Mouse (Mus musculus) yolk sac, embryonic 10.5 days (tissue): ENCODE data around the gene Cpm.
"Not testable (repeated sequence)": the region's sequence is repeated elsewhere in the genome, so short reads cannot be mapped to it uniquely, and the experiment has no call there.

Experiments used
- DNase-seq: peaks from one replicate; pipeline ENCODE4 v3.0.0-alpha.2; 2017; ENCODE audit warnings: low spot score

The Cpm gene

GRCm38 (mm10) chr10:117690101-117690352, 60.7 kb downstream of the Cpm start:
- no peak for DNase-seq

- no peak for DNase-seq
Observed at GRCm38 (mm10) chr10:117690770-117691296, 61.5 kb downstream of the Cpm start.

- no peak for DNase-seq
Observed at GRCm38 (mm10) chr10:117691389-117691968, 62.2 kb downstream of the Cpm start.

- DNase-seq = no peak
Observed at GRCm38 (mm10) chr10:117692173-117692572, 62.9 kb downstream of the Cpm start.

GRCm38 (mm10) chr10:117692953-117693352, 63.7 kb downstream of the Cpm start:
- DNase-seq = no peak

- DNase-seq = no peak
Observed at GRCm38 (mm10) chr10:117694255-117694953, 65.1 kb downstream of the Cpm start.

- no peak for DNase-seq
Observed at GRCm38 (mm10) chr10:117695027-117695426, 65.7 kb downstream of the Cpm start.

- no peak for DNase-seq
Observed at GRCm38 (mm10) chr10:117695605-117696004, 66.3 kb downstream of the Cpm start.

GRCm38 (mm10) chr10:117696021-117696826, 66.9 kb downstream of the Cpm start:
- no peak for DNase-seq

- no peak for DNase-seq
Observed at GRCm38 (mm10) chr10:117696827-117697560, 67.7 kb downstream of the Cpm start.

GRCm38 (mm10) chr10:117697561-117698115, 68.3 kb downstream of the Cpm start:
- DNase-seq = no peak

- no peak for DNase-seq
Observed at GRCm38 (mm10) chr10:117698313-117699138, 69.2 kb downstream of the Cpm start.

GRCm38 (mm10) chr10:117699914-117700313, 70.6 kb downstream of the Cpm start:
- DNase-seq = no peak

GRCm38 (mm10) chr10:117700450-117700849, 71.2 kb downstream of the Cpm start:
- DNase-seq = no peak

GRCm38 (mm10) chr10:117701034-117701829, 71.9 kb downstream of the Cpm start:
- DNase-seq = no peak

GRCm38 (mm10) chr10:117702024-117702833, 72.9 kb downstream of the Cpm start:
- no peak for DNase-seq

GRCm38 (mm10) chr10:117703506-117703905, 74.2 kb downstream of the Cpm start:
- no peak for DNase-seq

- DNase-seq = not testable (repeated sequence)
Observed at GRCm38 (mm10) chr10:117704314-117704963, 75.1 kb downstream of the Cpm start.

GRCm38 (mm10) chr10:117704964-117705335, 75.7 kb downstream of the Cpm start:
- no peak for DNase-seq
